Mouse (Mus musculus): Measurements from ENCODE around the gene Zbtb40. TPM values are rescaled to one million over a fixed set of nuclear protein-coding genes. Genes with fewer than 3 reads are reported as not detected.

Zbtb40 gene
- polyA plus RNA-seq, 1 experiment from 2014 or later, result 0.86 TPM

- WGBS, result 46% methylated on average over 8 of the region's 8 CpGs
- no peaks in the 10 kb centered on the region for H3K9me3 ChIP-seq (ENCODE audit: control insufficient read depth, low read length)
Measured at GRCm38 (mm10) chr4:136969096-136969495, 79.5 kb downstream of the Zbtb40 start.

GRCm38 (mm10) chr4:136967511-136967910 lies 81.1 kb downstream of the Zbtb40 start:
- Histone ChIP-seq H3K4me2 (replicated peaks; ENCODE audit: low read depth) (no peak overlapping the region), H3K9ac (ENCODE audit: low read length) (no peak overlapping the region), H3K27me3 (ENCODE audit: control insufficient read depth, insufficient read depth, low read length) (no peaks in the 10 kb centered on the region), H3K9me3 (ENCODE audit: control insufficient read depth, low read length) (no peaks in the 10 kb centered on the region), H3K4me3 (ENCODE audit: low read depth, low read length) (no peak overlapping the region), H3K36me3 (ENCODE audit: control insufficient read depth, insufficient read depth, low read length) (no peaks in the 10 kb centered on the region), H3K27ac (replicated peaks) (no peak overlapping the region), H3K4me1 (replicated peaks; ENCODE audit: control insufficient read depth, insufficient read depth) (no peaks in the 10 kb centered on the region)
- WGBS, result 33% methylated on average over 9 of the region's 9 CpGs
- ATAC-seq (ENCODE audit: low FRiP score, low TSS enrichment) (no peak), DNase-seq (ENCODE audit: low spot score) (no peak)
- no peak for TF ChIP-seq CTCF (IDR thresholded peaks at IDR 0.05; ENCODE audit: low read depth)
- no peak for TF ChIP-seq EP300 (optimal IDR thresholded peaks at IDR 0.05)

More at GRCm38 (mm10) chr4:136969096-136969495, 79.5 kb downstream of the Zbtb40 start:
- no peak for DNase-seq (ENCODE audit: low spot score)
- Histone ChIP-seq H3K9ac (ENCODE audit: low read length) (no peak overlapping the region), H3K4me2 (replicated peaks; ENCODE audit: low read depth) (no peak overlapping the region), H3K4me1 (replicated peaks; ENCODE audit: control insufficient read depth, insufficient read depth) (no peaks in the 10 kb centered on the region), H3K27ac (replicated peaks) (no peak overlapping the region), H3K36me3 (ENCODE audit: control insufficient read depth, insufficient read depth, low read length) (no peaks in the 10 kb centered on the region), H3K27me3 (ENCODE audit: control insufficient read depth, insufficient read depth, low read length) (no peaks in the 10 kb centered on the region), H3K4me3 (ENCODE audit: low read depth, low read length) (no peak overlapping the region)
- ATAC-seq (ENCODE audit: low FRiP score, low TSS enrichment), result no peak
- TF ChIP-seq CTCF (IDR thresholded peaks at IDR 0.05; ENCODE audit: low read depth) (no peak), EP300 (optimal IDR thresholded peaks at IDR 0.05) (no peak)

DNA sequence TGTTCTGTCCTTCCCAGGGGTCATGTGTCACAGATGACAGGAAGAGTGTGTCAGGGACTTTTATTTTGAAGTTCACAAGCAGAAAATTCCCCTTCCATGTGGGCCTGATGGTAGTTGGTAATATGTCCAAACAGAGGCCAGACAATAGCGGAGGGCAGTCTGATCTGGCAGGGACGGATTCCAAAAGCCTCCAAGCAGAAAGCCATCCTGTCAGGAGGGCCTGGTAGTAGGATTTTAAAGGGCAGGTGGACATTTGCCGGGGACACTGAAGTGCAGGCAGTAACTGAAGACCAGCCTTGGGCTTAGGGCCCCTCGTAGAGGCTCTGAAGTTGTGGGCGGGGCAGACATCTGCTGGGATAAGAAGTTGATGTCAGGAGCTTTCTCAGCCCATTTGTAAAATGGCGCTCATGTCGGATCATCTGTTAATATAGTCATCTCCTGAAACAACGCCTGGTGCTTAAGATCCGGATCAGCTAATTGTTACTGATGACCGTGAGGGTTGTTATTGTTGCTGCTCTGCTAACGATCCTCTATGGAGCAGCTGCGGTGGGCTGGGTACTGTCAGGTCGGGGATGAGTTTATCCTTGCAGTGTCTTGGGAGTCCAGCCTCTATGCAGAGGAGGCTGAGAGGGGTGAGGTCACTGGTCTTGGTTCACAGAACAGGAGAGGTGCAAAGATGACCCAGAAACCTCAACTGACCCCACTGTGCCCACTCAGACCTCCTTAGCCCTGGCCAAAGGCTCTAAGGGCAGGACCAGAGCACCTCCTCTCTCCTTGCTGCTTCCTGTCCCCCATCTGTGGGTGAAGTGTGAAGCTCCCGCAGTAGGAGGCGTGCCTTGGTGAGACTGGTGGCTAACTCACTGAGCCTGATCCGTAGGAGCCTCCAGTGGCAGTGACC lies 81.9 kb downstream of the Zbtb40 start:
- TF ChIP-seq CTCF (IDR thresholded peaks at IDR 0.05; ENCODE audit: low read depth) (no peak), EP300 (optimal IDR thresholded peaks at IDR 0.05) (no peak)
- Histone ChIP-seq H3K4me2 (replicated peaks; ENCODE audit: low read depth) (no peak overlapping the region), H3K36me3 (ENCODE audit: control insufficient read depth, insufficient read depth, low read length) (no peaks in the 10 kb centered on the region), H3K4me1 (replicated peaks; ENCODE audit: control insufficient read depth, insufficient read depth) (no peaks in the 10 kb centered on the region), H3K27me3 (ENCODE audit: control insufficient read depth, insufficient read depth, low read length) (no peaks in the 10 kb centered on the region), H3K4me3 (ENCODE audit: low read depth, low read length) (no peak overlapping the region), H3K9ac (ENCODE audit: low read length) (no peak overlapping the region), H3K27ac (replicated peaks) (no peak overlapping the region), H3K9me3 (ENCODE audit: control insufficient read depth, low read length) (no peaks in the 10 kb centered on the region)
- ATAC-seq (ENCODE audit: low FRiP score, low TSS enrichment) (0 out of 2 replicates have a peak, but pooled peaks have one; percentile 33), DNase-seq (ENCODE audit: low spot score) (no peak)
- WGBS, result 42% methylated on average over 16 of the region's 16 CpGs

DNA sequence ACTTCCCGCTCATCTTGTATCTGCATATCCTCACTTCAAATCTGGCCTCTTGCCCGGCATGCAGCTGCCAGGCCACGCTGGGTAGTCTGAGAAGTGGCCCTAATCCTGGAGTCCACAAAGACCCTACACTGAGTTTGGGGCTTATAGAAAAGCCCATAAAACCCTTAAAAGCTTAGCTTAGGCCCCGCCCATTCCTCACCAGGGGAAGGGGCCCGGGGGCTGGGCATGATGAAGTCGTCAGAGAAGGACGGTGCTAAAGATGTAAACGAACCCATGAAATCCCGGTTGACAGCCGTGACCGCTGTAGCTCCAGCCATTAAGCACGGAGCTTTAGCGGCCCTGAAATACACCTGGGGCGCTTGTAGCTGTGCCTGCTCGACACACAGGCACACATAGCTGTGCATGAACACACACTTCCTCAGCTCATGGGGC lies 83.6 kb downstream of the Zbtb40 start:
- Histone ChIP-seq H3K9me3 (ENCODE audit: control insufficient read depth, low read length) (no peaks in the 10 kb centered on the region), H3K27me3 (ENCODE audit: control insufficient read depth, insufficient read depth, low read length) (no peaks in the 10 kb centered on the region), H3K4me3 (ENCODE audit: low read depth, low read length) (no peak overlapping the region), H3K4me1 (replicated peaks; ENCODE audit: control insufficient read depth, insufficient read depth) (no peaks in the 10 kb centered on the region), H3K27ac (replicated peaks) (no peak overlapping the region), H3K36me3 (ENCODE audit: control insufficient read depth, insufficient read depth, low read length) (no peaks in the 10 kb centered on the region), H3K9ac (ENCODE audit: low read length) (no peak overlapping the region), H3K4me2 (replicated peaks; ENCODE audit: low read depth) (no peak overlapping the region)
- TF ChIP-seq CTCF (IDR thresholded peaks at IDR 0.05; ENCODE audit: low read depth), result no peak
- TF ChIP-seq EP300 (optimal IDR thresholded peaks at IDR 0.05), result no peak
- 31% methylated on average over 15 of the region's 15 CpGs for WGBS
- no peak for DNase-seq (ENCODE audit: low spot score)
- ATAC-seq (ENCODE audit: low FRiP score, low TSS enrichment), result no peak

- Histone ChIP-seq H3K4me3 (ENCODE audit: low read depth, low read length) (no peak overlapping the region), H3K36me3 (ENCODE audit: control insufficient read depth, insufficient read depth, low read length) (no peaks in the 10 kb centered on the region), H3K27me3 (ENCODE audit: control insufficient read depth, insufficient read depth, low read length) (0 out of 2 replicates have a peak, but pooled peaks cover 2% of the 10 kb centered on the region), H3K4me2 (replicated peaks; ENCODE audit: low read depth) (no peak overlapping the region), H3K4me1 (replicated peaks; ENCODE audit: control insufficient read depth, insufficient read depth) (no peaks in the 10 kb centered on the region), H3K9ac (ENCODE audit: low read length) (no peak overlapping the region), H3K27ac (replicated peaks) (no peak overlapping the region), H3K9me3 (ENCODE audit: control insufficient read depth, low read length) (no peaks in the 10 kb centered on the region)
- ATAC-seq (ENCODE audit: low FRiP score, low TSS enrichment) (no peak), DNase-seq (ENCODE audit: low spot score) (no peak)
- TF ChIP-seq CTCF (IDR thresholded peaks at IDR 0.05; ENCODE audit: low read depth) (no peak), EP300 (optimal IDR thresholded peaks at IDR 0.05) (no peak)
- WGBS, result 61% methylated on average over 4 of the region's 4 CpGs
Measured at GRCm38 (mm10) chr4:136962447-136962846, 86.2 kb downstream of the Zbtb40 start.

Measured in stomach, postnatal 0 days (tissue).